Mouse (Mus musculus) gastrocnemius, postnatal 10 days (tissue): ENCODE data around the gene Mfrp. TPM values are rescaled to one million over a fixed set of nuclear protein-coding genes. Genes with fewer than 3 reads are reported as not detected.

Experiments used
- DNase-seq: peaks from one replicate; pipeline ENCODE4 v3.0.0; 2021; ENCODE audit warnings: mixed read lengths
- total RNA-seq, 2 experiments: library from RNA; stranded (reverse); gene quantifications; 2 replicates each; pipeline ENCODE4 v1.2.3; 2021

Gene Mfrp
- total RNA-seq, 2 experiments from 2014 or later, result 0.18 TPM; not detected in 1

DNA sequence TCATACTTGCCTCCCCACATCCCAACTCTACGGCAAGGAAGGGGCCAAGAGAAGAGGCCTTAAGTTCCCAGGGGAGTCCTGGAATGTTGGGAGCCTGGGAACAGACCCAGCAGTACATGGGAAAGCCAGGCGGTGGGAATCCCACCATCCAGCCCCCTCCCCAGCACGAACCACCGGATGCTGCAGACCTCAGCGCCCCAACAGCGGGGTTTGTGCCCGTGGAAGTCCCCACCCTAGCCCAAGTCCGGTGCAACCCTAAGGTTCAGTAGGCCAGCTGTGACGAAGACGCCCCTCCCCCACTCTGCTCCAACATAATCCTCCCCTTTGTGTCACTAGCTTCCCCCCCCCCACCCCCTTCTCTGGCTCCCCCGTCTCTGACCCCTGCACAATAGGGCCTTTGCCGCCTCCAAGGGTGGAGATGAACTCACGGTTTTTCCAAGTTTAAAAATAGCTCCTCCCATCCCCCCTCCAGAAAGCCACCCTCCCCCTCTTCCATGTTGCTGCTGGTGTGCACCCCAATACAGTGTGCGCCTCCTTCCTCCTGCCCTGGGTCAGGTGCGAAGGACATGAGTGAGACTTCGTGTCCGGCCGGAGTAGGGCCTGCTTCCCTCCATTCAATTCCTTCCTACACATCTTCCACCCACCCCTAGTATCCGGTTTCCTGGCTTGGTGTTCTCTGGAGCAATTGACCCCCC is 29.2 kb downstream of the Mfrp start:
- peak; percentile 63 for DNase-seq

DNA sequence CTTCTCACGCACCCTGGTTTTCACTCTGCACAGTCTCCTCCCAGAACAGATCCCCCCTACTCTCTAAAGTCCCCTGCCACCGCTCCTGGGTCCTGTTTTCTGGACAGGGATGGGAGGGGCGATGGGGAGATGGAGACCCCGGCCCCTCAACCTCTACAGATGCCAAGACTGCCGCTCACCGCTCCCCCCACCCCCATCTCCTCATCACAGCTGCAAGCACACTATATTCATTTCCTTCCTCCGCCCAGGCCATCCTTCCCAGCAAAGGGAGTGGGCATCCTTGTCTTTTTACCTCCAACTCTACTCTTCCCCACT is 29.7 kb downstream of the Mfrp start:
- no peak for DNase-seq

DNA sequence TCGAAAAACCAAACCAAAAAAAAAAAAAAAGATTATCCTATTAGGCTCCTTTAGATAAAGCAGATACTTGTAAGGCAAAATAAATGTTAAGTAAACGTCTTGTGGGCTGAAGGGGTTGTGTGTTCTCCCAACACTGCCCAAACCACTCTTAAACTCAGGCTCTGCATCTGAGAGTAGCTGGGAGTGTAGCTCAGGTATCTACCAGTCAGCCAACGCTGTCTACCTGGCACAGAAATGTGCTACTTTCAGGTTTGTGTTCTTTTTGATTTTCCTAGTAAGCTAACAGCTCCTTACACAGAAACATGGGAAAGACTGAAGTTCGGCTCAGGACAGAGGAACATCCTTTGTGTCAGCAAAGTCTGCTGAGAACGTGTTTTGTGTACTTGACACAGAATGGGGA is 30.7 kb downstream of the Mfrp start:
- DNase-seq, result no peak

DNA sequence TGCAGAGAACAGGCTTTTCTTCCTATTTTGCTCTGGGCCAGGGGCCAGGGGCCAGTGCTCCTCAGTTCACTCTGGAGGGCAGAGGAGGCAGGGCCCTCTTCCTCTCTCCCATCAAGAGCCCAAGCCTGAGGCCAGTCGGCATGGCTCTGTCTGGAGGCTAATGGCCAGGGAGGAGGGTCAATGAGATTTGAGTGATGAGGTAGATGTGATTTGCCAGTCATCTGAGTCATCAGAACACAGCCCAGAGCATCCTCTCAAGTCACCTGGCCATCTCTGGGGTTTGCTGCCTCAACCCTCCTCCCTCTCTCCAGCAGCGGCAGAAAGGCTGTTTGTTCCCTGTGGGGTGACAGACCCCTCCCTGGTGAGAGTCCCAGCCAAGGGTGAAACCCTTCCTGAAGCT is 31.8 kb downstream of the Mfrp start:
- no peak for DNase-seq

DNA sequence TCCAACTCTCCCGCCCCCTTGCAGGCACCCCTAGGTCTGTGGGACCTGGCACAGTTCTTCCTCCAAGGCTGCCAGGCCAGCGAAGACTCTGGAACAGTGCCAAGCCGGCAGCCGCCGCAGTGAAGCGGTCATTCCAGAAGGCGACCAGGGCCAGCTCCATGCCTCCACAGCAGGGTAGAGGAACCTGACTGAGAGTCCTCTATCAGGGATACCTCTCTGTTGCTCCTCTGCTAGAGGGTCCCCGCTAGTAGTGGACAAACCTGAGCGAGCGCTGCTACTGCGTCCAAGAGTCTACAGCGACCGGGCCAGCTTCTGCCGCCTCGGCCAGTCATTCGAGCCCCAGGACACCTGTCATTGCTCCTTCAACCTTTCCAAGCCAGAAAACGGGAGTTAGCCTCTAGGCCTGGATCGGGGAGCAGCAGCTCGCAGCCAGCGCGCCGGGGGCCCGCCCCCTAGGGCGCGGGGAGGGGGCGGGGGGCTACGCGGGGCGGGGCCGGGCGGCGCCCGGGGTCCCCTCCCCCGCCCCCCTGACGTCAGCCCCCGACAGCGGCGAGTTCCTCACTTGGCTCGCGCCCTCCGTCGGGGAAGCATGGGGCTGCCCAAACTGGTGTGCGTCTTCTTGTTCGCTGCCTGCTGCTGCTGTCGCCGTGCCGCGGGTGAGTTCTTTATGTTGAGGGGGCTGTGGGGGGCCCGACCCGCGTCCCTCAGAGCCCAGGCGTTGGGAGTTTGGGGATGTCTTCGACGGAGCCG is 32.7 kb downstream of the Mfrp start, which contains the start of gene Mcam:
Mcam (plus strand) TSS at position 369 of the 750 bp plus-strand sequence.
- DNase-seq, result peak; percentile 80

DNA sequence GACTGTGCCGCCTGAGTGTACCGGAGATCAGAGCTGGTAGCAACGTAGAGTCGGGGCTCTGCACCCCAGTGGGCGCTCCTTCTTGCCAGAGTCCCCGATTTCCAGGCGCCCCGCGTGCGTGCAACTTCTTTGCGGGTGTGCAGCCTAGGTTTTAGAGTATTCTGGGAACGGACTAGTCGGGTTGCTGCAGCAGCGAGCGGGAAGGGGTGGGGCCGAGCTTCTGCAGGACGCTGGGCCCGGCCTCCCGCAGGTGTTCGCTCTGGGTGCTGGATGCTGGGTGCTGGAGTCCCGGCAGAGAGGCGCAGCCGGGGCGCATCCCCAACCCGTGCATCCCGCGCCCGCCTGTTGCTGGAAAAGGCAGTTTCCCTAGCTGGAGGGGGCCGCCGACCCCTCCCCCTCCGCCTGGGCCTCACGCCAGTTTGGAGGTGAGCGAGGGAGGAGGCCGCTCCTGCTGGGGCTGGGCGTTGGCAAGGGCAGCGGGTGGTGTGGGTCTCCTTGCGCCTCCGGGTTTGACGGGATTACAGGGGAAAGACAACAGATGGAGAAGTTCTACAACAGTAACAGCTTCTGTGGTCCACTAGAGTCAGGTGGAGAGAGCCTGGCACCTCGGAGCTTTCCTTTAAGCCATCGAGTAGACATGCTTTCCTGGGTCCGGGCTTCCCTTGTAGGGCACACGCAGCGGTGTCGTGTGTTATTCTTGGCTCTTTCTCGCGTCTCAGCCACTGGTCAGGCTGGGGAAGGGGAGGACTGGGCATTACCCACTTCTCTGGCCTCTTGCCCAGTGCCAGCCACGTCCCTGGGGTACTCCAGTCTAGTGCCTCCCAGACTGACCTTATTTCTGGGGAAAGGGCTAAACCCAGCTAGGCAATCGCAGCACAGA is 33.6 kb downstream of the Mfrp start:
- DNase-seq, result peak; percentile 66

DNA sequence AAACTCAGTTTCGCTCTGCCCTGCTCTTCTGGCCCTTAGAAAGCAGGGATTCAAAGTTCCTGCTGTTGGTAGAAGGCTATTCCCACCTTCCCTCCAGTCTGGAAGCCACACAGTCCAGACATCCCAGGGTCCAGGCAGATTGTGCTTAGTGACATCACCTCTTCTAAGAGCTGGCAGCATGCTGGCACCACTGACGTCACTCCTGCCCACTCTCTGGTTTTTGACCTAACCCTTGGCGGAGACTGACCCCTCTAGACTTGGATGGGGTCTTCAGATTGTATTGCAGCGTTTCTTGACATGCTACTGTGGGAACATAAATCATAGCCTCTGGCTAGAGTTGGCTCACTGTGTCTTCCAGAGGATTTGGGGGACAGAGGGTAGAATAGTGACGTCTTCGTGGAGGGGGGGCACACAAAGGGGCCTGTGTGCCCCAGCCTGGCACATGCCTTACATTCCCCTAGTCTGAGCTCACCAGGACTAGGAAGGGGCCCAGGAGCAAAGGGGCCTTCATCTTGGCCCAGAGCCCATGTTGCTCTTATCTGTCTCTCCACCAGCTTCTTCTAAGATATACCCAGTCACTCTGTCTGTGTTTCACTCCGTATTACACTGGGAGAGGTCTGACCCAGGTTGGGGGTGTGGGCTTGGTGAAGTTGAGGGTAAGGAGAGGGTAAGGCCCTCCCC is 34.3 kb downstream of the Mfrp start:
- no peak for DNase-seq

DNA sequence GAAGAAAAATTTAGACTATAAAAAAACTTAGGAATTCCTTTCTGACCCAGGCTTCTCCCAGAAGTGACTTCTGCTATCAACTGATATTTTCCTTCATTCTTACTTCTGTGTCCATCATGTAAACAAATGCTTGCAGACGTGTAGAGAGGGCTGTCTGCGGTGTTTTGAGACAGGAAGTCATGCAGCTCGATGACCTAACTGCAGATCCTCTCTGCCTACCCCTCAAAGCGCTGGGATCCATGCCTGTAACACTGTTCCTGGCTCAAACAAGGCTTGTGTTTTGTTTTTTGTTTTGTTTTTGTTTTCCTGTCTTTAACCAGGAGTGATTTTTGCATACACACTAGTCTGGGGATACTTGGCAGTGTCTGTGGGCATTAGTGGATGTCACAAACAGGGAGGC is 36.3 kb downstream of the Mfrp start:
- DNase-seq, result no peak

DNA sequence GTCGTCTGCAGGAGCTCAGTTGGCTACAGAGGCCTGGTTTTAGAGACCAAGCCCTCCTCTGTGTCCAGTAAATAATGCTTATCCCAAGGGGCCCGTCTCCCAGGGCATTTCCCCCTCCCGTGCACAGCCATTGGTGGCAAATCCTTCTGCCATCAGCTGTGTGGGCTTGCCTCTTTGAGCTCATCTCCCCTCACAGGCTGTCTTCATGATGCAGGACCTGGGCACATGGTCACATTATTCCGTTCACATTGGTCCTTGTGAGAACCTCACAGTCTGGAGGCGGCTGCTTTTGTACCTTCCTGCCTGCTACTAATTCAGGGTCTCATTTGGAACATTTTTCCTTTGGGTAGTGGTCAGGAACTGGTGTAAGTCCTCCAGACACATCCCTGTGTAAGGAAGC is 40.4 kb downstream of the Mfrp start:
- no peak for DNase-seq

DNA sequence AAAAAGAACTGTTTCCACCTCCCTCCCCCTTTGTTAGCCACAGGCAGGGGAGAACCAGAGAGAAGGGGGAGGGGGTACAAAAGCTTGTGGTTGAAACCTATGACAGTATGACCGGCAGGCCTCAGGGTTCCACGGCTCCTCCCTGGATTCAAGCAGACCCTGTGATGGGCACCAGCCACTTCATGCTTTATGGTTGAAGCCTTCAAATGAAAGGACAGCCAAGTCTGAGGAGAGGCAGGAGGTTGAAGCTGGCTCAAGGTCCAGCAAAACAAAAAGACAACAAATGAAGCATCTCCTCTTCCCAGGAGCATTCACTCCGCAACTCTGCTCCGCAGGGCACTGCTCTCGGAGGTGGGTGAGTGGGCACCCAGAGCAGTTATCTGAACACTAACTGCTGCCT is 41.9 kb downstream of the Mfrp start:
- DNase-seq, result no peak

DNA sequence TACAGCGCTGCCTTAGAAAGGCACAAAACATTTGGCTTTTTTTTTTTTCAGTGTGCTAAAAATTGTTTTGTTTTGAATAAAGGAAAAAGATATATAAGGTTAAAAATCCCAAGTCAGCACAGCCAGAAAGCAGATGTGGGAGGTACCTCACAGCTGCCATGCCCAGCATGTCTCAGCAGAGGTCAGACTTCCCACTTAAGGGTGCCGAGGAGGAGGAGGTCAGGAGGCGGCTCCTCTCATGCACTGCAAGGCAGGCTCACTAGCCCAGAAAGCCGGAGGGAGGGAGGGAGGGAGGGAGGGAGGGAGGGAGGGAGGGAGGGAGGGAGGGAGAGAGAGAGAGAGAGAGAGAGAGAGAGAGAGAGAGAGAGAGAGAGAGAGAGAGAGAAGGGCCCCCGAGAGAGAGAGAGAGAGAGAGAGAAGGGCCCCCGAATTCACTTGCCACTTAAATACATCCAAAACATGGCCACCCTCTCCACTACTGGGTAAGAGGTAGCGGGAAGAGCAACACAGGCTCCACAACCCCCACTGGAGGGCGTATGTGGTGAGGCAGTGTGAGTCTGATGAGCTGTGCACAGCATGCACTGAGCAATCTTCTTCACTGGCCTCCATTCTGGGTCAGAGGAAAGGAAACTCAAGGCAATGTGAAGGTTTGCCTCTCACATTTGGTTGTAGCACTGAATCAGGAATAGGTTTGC is 42.6 kb downstream of the Mfrp start:
- no peak for DNase-seq

DNA sequence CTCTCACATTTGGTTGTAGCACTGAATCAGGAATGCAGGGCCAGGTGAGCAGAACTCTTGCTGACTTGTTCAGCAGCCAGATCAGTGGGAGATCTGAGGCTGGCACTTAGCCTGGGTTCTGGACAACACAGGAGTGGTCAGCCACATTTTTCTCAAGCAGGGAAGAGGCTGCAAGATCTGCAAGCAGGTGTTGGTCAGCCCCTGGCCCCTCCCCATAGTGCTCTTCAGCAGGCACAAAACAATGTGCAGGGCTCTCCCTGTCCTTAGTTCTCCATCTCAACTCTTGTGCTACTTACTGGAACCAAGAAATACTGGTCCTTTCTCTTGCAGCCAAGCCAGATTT is 43.2 kb downstream of the Mfrp start:
- DNase-seq, result no peak

DNA sequence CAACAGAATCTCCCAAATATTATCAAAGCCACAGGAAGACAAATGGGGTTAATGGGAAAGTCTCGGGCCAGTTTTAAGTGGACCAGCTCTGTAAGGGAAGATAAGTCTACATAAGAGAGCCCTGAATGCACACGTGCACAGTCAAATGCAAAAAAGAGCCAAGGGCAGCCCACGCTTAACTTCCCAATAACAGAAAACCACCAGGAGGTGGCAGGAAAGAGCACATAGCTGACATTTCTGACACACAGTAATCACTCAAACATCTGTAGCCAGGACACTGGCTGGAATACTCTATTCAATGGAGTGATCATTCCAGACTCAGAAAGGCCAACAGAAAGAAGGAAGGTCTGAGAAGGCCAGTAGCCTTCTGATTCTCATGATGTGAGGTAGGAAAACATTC is 45.8 kb downstream of the Mfrp start:
- DNase-seq, result no peak

Other genes starting within 250 kb of the Mfrp start
- 10 to 100 TPM; 42.5 to 44.6 TPM for gene Thy1, start 58.3 kb upstream of the Mfrp start, total RNA-seq
- 100 to 1,000 TPM; 102 to 133 TPM for gene Usp2, start 34.7 kb upstream of the Mfrp start, total RNA-seq
- 10 to 100 TPM; 25.9 to 26.0 TPM for gene C1qtnf5, start 5.5 kb downstream of the Mfrp start, total RNA-seq
- under 1 TPM; 0.23 to 0.49 TPM for gene Gm49380, start 11.8 kb downstream of the Mfrp start, total RNA-seq
- 10 to 100 TPM; 13.0 to 15.1 TPM for gene Rnf26, start 11.8 kb downstream of the Mfrp start, total RNA-seq
- 100 to 1,000 TPM; 107 to 115 TPM for gene Mcam, start 32.7 kb downstream of the Mfrp start, total RNA-seq
- 10 to 100 TPM; 15.8 to 22.1 TPM for gene Cbl, start 132.3 kb downstream of the Mfrp start, total RNA-seq
- gene Ccdc153, start 138.9 kb downstream of the Mfrp start, total RNA-seq, result not detected
- 1 to 10 TPM; 1.2 to 1.4 TPM for gene Pdzd3, start 149.7 kb downstream of the Mfrp start, total RNA-seq
- gene Nlrx1, start 166.9 kb downstream of the Mfrp start, total RNA-seq, result 10 to 100 TPM; 21.6 to 23.0 TPM
- 1 to 10 TPM in 1 of 2 experiments, under 1 TPM in 1; 0.68 to 1.3 TPM for gene Abcg4, start 186.9 kb downstream of the Mfrp start, total RNA-seq
- gene Hinfp, start 203.9 kb downstream of the Mfrp start, total RNA-seq, result 10 to 100 TPM in 1 of 2 experiments, 1 to 10 TPM in 1; 9.8 to 11.0 TPM
- gene C2cd2l, start 218.6 kb downstream of the Mfrp start, total RNA-seq, result 10 to 100 TPM in 1 of 2 experiments, 1 to 10 TPM in 1; 7.5 to 15.7 TPM
- gene Dpagt1, start 224.3 kb downstream of the Mfrp start, total RNA-seq, result 10 to 100 TPM; 11.7 to 17.0 TPM
- gene H2afx, start 233.0 kb downstream of the Mfrp start, total RNA-seq, result 10 to 100 TPM; 41.0 to 47.2 TPM
- gene Hmbs, start 242.5 kb downstream of the Mfrp start, total RNA-seq, result 10 to 100 TPM; 29.2 to 31.0 TPM